In genomic region chr15:78931577-78931976, GRCm38 (mm10) we compare ENCODE assay signal across 9 mouse cellular contexts. TPM values are rescaled to one million over a fixed set of nuclear protein-coding genes. Genes with fewer than 3 reads are reported as not detected.
DNase-seq lines count a peak whose midpoint lies in the region; ATAC-seq lines count a peak whose summit lies in the region.
"Had no signal": no experiment of that assay in that cellular context is flagged by ENCODE, and none has a peak within 500 bp of the region (broad histone marks: within the 10 kb centered on the region; RNA-seq: fewer than 3 reads in every experiment).

No protein-coding gene starts in this region.

- no peak overlapping the region for H3K4me3 ChIP-seq in liver, embryonic 13.5 days (replicated peaks)
- H3K4me3 ChIP-seq: hindbrain, embryonic 15.5 days had no signal

- intact Hi-C loops in gastrocnemius, postnatal 14 days (cut with DNase I; ENCODE audit: low total_unique reads) = no loop called here

- H3K36me3 ChIP-seq in liver, embryonic 13.5 days = peaks cover 13% of the 10 kb centered on the region
- H3K36me3 ChIP-seq: hindbrain, embryonic 15.5 days had no signal

- H3K27me3 ChIP-seq in liver, embryonic 13.5 days = no peaks in the 10 kb centered on the region

- peaks cover 84% of the 10 kb centered on the region for H3K4me1 ChIP-seq in liver, embryonic 13.5 days (replicated peaks)

- H3K4me2 ChIP-seq in liver, embryonic 13.5 days = no peak overlapping the region
- H3K4me2 ChIP-seq: hindbrain, embryonic 15.5 days had no signal

- peak; percentile 46 for ATAC-seq in liver, embryonic 13.5 days (ENCODE audit: low read depth)
- no peak for ATAC-seq in erythroid progenitor cell, adult 5-6 weeks (replicated peaks; ENCODE audit: low FRiP score, poor library complexity, severe bottlenecking)

- H3K27ac ChIP-seq in liver, embryonic 13.5 days = peak overlapping the region; percentile 66
- H3K27ac ChIP-seq: hindbrain, embryonic 15.5 days had no signal

- H3K9ac ChIP-seq in liver, embryonic 13.5 days = peak overlapping the region; percentile 22; the same call in 1 of the 2 replicates
- H3K9ac ChIP-seq: hindbrain, embryonic 15.5 days had no signal

- WGBS in liver, embryonic 13.5 days (ENCODE audit: insufficient replicate concordance) = 8% methylated on average over 3 of the region's 3 CpGs

- H3K9me3 ChIP-seq in liver, embryonic 13.5 days (replicated peaks) = no peaks in the 10 kb centered on the region
- H3K9me3 ChIP-seq: hindbrain, embryonic 15.5 days had no signal

- peak; percentile 76 for DNase-seq in adrenal gland, adult 2 months
- no peak for DNase-seq in adrenal gland, adult 8-10 months
- DNase-seq in ovary, postnatal 36 days (ENCODE audit: low spot score) = peak; percentile 51
- no peak for DNase-seq in ovary, postnatal 14 days (ENCODE audit: low spot score)
- DNase-seq in gastrocnemius, postnatal 14 days = peak; percentile 65
- peak; percentile 67 for DNase-seq in liver, embryonic 13.5 days
- peak; percentile 47 to 83 for DNase-seq in spleen, postnatal 10 days (ENCODE audit: low spot score in 2 of 2)

RNA-seq across cellular contexts. Expression of gene Nol12, which starts 3.2 kb away (rescaled TPM):
- total RNA-seq in adrenal gland, adult 2 months (2021) = 10 to 100 TPM; 42.0 to 57.2 TPM
- 21.3 and 22.5 TPM in 2 replicates for polyA plus RNA-seq in adrenal gland, adult 2 months (2012; rRNA removed)
- 10 to 100 TPM; 51.2 to 58.9 (median 52.1) TPM for total RNA-seq in adrenal gland, adult 8-10 months (2022)
- 10 to 100 TPM; 28.3 to 30.3 TPM for total RNA-seq in gastrocnemius, postnatal 14 days (2021)
- 45.6 and 48.9 TPM in 2 replicates for polyA plus RNA-seq in liver, embryonic 13.5 days (2015; fragmentation: Nextera tagmentation; extraction: Ambion mirVana)
- 12.6 and 22.6 TPM in 2 replicates for total RNA-seq in erythroid progenitor cell, adult 5-6 weeks (2015; ENCODE audit: low replicate concordance)
- total RNA-seq in erythroid progenitor cell, adult 5-6 weeks (2017; ENCODE audit: low replicate concordance) = 6.8 and 11.2 TPM in 2 replicates

RNA-seq across cellular contexts. Expression of gene Lgals1, which starts 5.1 kb away (rescaled TPM):
- 100 to 1,000 TPM; 386 to 613 TPM for total RNA-seq in adrenal gland, adult 2 months (2021)
- polyA plus RNA-seq in adrenal gland, adult 2 months (2012; rRNA removed) = 341 and 382 TPM in 2 replicates
- 100 to 1,000 TPM; 294 to 595 (median 433) TPM for total RNA-seq in adrenal gland, adult 8-10 months (2022)
- 100 to 1,000 TPM; 398 to 459 TPM for total RNA-seq in gastrocnemius, postnatal 14 days (2021)
- polyA plus RNA-seq in liver, embryonic 13.5 days (2015; fragmentation: Nextera tagmentation; extraction: Ambion mirVana) = 683 and 710 TPM in 2 replicates
- 66.7 and 92.6 TPM in 2 replicates for total RNA-seq in erythroid progenitor cell, adult 5-6 weeks (2015; ENCODE audit: low replicate concordance)
- 67.5 and 70.4 TPM in 2 replicates for total RNA-seq in erythroid progenitor cell, adult 5-6 weeks (2017; ENCODE audit: low replicate concordance)

RNA-seq across cellular contexts. Expression of gene Triobp, which starts 15.9 kb away (rescaled TPM):
- total RNA-seq in adrenal gland, adult 2 months (2021) = 100 to 1,000 TPM in 1 of 2 experiments, 10 to 100 TPM in 1; 93.7 to 129 TPM
- 101 and 134 TPM in 2 replicates for polyA plus RNA-seq in adrenal gland, adult 2 months (2012; rRNA removed)
- 100 to 1,000 TPM; 121 to 175 (median 150) TPM for total RNA-seq in adrenal gland, adult 8-10 months (2022)
- 10 to 100 TPM; 57.9 to 80.0 TPM for total RNA-seq in gastrocnemius, postnatal 14 days (2021)
- polyA plus RNA-seq in liver, embryonic 13.5 days (2015; fragmentation: Nextera tagmentation; extraction: Ambion mirVana) = 12.9 and 18.8 TPM in 2 replicates
- total RNA-seq in erythroid progenitor cell, adult 5-6 weeks (2015; ENCODE audit: low replicate concordance) = 40.7 and 72.8 TPM in 2 replicates
- 46.2 and 61.3 TPM in 2 replicates for total RNA-seq in erythroid progenitor cell, adult 5-6 weeks (2017; ENCODE audit: low replicate concordance)

RNA-seq across cellular contexts. Expression of gene Pdxp, which starts 17.9 kb away (rescaled TPM):
- total RNA-seq in adrenal gland, adult 2 months (2021) = 1 to 10 TPM; 2.4 to 5.7 TPM
- polyA plus RNA-seq in adrenal gland, adult 2 months (2012; rRNA removed) = 18.8 and 30.1 TPM in 2 replicates
- 1 to 10 TPM; 4.6 to 8.6 (median 5.9) TPM for total RNA-seq in adrenal gland, adult 8-10 months (2022)
- total RNA-seq in gastrocnemius, postnatal 14 days (2021) = 1 to 10 TPM; 4.8 to 6.8 TPM
- 6.9 and 7.4 TPM in 2 replicates for polyA plus RNA-seq in liver, embryonic 13.5 days (2015; fragmentation: Nextera tagmentation; extraction: Ambion mirVana)
- total RNA-seq in erythroid progenitor cell, adult 5-6 weeks (2015; ENCODE audit: low replicate concordance) = 0.72 and 2.1 TPM in 2 replicates
- 1.4 TPM in 1 of 2 replicates, not detected in the other for total RNA-seq in erythroid progenitor cell, adult 5-6 weeks (2017; ENCODE audit: low replicate concordance)

RNA-seq across cellular contexts. Expression of gene Sh3bp1, which starts 32.0 kb away (rescaled TPM):
- 10 to 100 TPM in 1 of 2 experiments, 1 to 10 TPM in 1; 4.6 to 11.0 TPM for total RNA-seq in adrenal gland, adult 2 months (2021)
- 54.1 and 60.0 TPM in 2 replicates for polyA plus RNA-seq in adrenal gland, adult 2 months (2012; rRNA removed)
- total RNA-seq in adrenal gland, adult 8-10 months (2022) = 10 to 100 TPM in 2 of 4 experiments, 1 to 10 TPM in 2; 8.5 to 23.0 (median 15.2) TPM
- 1 to 10 TPM; 3.3 to 3.6 TPM for total RNA-seq in gastrocnemius, postnatal 14 days (2021)
- polyA plus RNA-seq in liver, embryonic 13.5 days (2015; fragmentation: Nextera tagmentation; extraction: Ambion mirVana) = 17.7 and 22.2 TPM in 2 replicates
- total RNA-seq in erythroid progenitor cell, adult 5-6 weeks (2015; ENCODE audit: low replicate concordance) = 17.7 and 21.4 TPM in 2 replicates
- 0.26 and 7.1 TPM in 2 replicates for total RNA-seq in erythroid progenitor cell, adult 5-6 weeks (2017; ENCODE audit: low replicate concordance)

Comparison
In these comparisons a context has a peak if more than half of its experiments do, and no peak if none do; other contexts are left out.
1. DNase-seq: peak in adrenal gland, adult 2 months (single experiment), ovary, postnatal 36 days (single experiment), gastrocnemius, postnatal 14 days (single experiment), liver, embryonic 13.5 days (single experiment) and spleen, postnatal 10 days (2 of 2); none in adrenal gland, adult 8-10 months (single experiment) and ovary, postnatal 14 days (single experiment).